Mouse (Mus musculus): ENCODE data around the gene LTO1.
A peak's percentile ranks its signal among the peaks of the same experiment; 100 is the strongest.

LTO1 gene

GRCm38 (mm10) chr7:144911121-144911520, 3.8 kb upstream of the LTO1 start:
- peak; percentile 26 for DNase-seq

GRCm38 (mm10) chr7:144912897-144913296, 2.0 kb upstream of the LTO1 start:
- DNase-seq: peak; percentile 86

- DNase-seq: peak; percentile 55
Measured at GRCm38 (mm10) chr7:144914296-144914947, 478 bp upstream of the LTO1 start.

- no peak for DNase-seq
Measured at GRCm38 (mm10) chr7:144918823-144919222, 3.9 kb downstream of the LTO1 start.

GRCm38 (mm10) chr7:144927591-144927990, 12.7 kb downstream of the LTO1 start:
- peak; percentile 9 for DNase-seq

GRCm38 (mm10) chr7:144928009-144928888, 13.3 kb downstream of the LTO1 start:
- DNase-seq: no peak

GRCm38 (mm10) chr7:144928889-144929210, 13.9 kb downstream of the LTO1 start:
- DNase-seq: no peak

- DNase-seq: no peak
Measured at GRCm38 (mm10) chr7:144929506-144929905, 14.6 kb downstream of the LTO1 start.

GRCm38 (mm10) chr7:144929931-144930330, 15.0 kb downstream of the LTO1 start:
- DNase-seq: peak; percentile 9

- peak; percentile 61 for DNase-seq
Measured at GRCm38 (mm10) chr7:144931778-144932177, 16.9 kb downstream of the LTO1 start.

- DNase-seq: peak; percentile 37
Measured at GRCm38 (mm10) chr7:144932389-144932937, 17.6 kb downstream of the LTO1 start.

GRCm38 (mm10) chr7:144933336-144933735, 18.4 kb downstream of the LTO1 start:
- DNase-seq: peak; percentile 24

GRCm38 (mm10) chr7:144933796-144934195, 18.9 kb downstream of the LTO1 start:
- DNase-seq: peak; percentile 16

- DNase-seq: no peak
Measured at GRCm38 (mm10) chr7:144934901-144935300, 20.0 kb downstream of the LTO1 start.

GRCm38 (mm10) chr7:144935563-144935962, 20.7 kb downstream of the LTO1 start:
- DNase-seq: peak; percentile 86

- peak; percentile 36 for DNase-seq
Measured at GRCm38 (mm10) chr7:144936311-144936880, 21.5 kb downstream of the LTO1 start.

- DNase-seq: peak; percentile 89
Measured at GRCm38 (mm10) chr7:144937490-144937889, 22.6 kb downstream of the LTO1 start.

GRCm38 (mm10) chr7:144937899-144938517, 23.1 kb downstream of the LTO1 start:
- DNase-seq: no peak

GRCm38 (mm10) chr7:144938661-144939343, 23.9 kb downstream of the LTO1 start:
- peak; percentile 25 for DNase-seq

- peak; percentile 27 for DNase-seq
Measured at GRCm38 (mm10) chr7:144939344-144940002, 24.6 kb downstream of the LTO1 start, which contains the start of gene Ccnd1. Gene Ccnd1 (minus strand): TSS chr7:144939925.

GRCm38 (mm10) chr7:144940003-144940571, 25.2 kb downstream of the LTO1 start:
- peak; percentile 8 for DNase-seq

Data from cerebellum, adult 9-10 months (tissue).